Mouse (Mus musculus): Measurements from ENCODE around the gene Tmem132b.
A peak's percentile ranks its signal among the peaks of the same experiment; 100 is the strongest.

Tmem132b gene

DNA sequence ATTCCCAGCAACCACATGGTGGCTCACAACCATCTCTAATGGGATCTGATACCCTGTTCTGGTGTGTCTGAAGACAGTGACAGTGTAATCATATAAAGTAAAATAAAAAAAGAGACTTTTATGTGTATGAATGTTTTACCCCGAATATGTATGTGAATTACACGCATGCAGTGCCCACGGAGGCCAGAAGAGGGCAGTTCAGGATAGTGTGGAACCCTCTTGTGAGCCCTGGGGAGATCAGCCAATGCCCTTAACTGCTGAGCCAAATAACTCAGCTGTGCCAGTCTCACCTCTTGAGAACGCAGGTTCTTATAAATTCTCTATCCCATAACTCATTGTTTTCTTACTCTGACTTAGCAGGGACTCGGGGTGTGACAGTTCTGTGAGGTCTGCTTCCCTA, 12.9 kb upstream of the Tmem132b start:
- DNase-seq: peak in 1 of 2 experiments; percentile 30

DNA sequence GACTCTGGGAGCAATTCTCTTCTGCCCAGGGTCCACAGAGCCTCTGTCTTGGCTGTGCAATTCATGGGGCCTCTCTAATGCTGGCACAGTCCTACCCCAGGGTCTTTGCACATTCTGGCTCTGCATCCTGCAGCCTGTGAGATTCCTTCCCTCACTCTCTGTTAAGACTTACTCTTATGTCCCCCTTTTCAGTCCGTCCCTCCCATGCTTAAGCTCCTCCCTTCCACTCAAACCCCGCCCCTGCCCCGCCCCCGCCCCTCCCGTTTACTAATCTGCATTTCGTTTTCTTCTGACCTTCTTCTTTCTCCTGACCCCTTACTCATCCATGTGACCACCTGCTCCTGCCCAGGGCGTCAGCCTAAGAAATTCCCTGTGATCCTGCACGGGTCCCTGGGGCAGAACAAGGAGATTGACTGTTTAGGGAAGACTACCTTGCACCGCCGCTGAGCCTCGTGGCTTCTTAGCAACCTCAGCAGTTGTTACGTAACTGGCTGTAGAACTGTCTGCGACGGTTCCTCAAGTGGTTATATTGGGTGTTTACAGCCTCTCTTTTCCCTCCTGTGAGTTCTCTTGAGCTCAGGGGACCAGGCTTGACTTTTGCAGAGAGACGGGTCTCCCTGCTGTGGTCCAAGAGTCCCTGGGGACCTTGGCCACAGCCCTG, 10.5 kb upstream of the Tmem132b start:
- no peak for DNase-seq

DNA sequence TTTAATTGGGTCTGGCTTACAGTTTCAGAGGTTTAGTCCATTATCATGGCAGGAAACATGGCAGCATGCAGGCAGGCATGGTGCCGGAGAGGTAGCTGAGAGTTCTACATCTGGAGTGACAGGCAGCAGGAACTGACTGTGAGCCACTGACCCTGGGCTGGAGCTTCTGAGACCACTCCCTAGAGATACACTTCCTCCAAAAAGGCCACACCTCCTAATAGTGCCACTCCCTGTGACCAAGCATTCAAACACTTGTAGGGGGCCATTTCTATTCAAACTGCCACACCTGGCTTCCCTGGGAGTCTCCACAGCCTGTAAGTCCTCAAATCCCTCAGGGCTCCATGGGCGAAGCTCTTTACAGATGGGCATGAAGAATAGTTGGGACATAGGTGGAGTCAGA, 8.2 kb upstream of the Tmem132b start:
- DNase-seq: no peak

DNA sequence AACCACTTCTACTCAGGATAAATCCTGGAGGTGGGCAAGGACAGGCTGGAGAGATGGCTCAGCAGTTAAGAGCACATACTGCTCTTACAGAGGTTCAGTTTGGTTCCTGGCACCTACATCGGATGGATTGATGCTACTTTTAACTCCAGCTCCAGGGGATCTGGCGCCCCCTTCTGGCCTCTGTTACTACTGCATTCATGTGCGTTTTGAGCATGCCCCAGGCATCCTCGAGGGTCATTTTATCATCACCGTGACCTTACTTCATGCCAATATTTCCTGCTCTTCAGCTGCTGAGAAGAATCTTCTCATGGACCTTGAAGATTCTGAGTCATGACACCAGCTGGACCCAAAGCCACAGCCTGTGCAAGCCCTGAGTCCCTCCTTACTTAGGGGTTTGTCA, 6.1 kb upstream of the Tmem132b start:
- no peak for DNase-seq

DNA sequence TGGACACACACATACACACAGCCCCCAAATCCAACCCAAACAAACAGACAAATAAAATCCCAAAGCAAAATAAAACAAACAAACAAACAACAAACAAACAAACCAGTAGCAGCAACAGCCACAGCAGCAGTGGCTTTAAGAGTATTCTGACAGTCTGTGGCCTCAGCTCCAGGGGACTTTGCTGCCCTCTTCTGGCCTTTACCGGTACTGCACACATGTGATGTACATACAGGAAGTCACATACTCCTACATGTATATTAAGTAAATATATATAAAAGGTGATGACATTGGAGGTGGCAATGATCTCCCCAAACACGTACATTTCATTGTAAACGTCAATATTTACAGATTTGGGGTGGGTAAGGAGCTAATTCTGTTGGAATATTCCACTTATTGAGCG, 5.1 kb upstream of the Tmem132b start:
- DNase-seq: peak; percentile 20 to 32

DNA sequence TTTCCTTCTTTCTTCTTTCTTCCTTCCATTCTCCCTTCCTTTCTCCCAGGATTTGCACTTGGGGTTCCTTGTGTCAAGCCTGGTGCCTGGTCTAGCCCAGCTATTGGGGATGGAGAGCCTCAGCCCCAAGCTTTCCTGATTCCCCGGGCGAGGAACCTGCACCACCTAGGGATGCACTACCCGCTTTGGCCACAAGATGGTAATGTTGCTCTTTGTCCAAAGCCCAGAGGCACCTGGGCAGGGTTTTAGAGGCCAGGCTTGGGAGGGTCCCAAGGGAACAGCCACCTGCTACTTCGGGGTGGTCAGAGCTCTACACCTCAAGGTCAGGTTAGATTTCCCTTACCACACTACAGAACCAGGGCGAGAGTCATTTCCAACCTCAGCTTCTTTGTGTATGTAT, 2.5 kb upstream of the Tmem132b start:
- peak; percentile 57 to 68 for DNase-seq

DNA sequence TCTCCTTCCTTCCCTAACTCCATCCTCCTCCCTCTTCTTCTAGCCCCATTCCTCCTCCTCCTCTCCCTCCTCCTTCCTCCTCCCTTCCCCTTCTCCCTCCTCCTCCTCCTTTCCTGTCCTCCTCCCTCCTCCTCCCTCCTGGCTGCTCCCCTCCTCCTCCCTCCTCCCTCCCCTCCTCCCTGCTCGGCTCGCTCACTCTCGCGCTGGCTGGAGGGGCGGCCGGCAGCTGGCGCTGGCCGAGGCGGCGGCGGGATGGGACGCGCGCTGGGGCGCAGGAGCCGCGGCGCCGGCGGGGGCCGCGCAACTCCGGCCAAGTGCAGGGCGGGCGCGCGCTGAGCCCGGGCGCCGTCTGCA, 594 bp downstream of the Tmem132b start:
- DNase-seq: no peak

DNA sequence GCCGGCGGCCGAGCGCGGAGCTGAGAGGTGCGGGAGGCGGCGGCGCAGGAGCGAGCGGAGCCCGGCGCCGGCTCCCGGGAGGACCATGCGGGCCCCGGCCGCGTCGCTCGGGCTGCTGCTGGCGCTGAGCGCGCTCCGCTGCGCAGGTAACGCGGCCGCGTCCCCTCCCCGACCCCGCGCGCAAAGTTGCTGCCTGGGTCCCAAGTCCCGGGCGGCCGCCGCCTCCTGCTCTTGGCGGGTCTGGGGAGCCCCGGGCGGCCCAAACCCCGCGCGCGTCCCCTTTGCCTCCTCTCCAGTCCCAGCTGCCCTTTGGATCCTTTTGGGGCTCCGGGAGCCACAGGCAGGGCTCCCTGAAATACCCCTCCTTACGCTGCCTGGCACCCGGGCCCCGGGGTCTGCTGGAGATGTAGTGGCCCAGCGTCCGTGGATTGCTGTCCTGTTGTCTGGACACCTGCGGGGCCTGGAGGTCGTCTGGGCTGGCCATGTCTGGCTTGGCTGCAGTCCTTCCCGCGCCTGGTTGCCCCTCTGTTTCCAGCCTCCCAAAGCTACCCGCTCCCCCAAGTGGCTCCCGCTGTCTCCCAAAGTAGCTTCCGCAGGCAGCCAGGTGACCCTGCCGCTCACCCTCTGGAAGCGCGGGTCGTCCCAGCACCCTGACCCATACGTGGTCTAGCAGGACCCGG, 1.1 kb downstream of the Tmem132b start:
- no peak for DNase-seq

DNA sequence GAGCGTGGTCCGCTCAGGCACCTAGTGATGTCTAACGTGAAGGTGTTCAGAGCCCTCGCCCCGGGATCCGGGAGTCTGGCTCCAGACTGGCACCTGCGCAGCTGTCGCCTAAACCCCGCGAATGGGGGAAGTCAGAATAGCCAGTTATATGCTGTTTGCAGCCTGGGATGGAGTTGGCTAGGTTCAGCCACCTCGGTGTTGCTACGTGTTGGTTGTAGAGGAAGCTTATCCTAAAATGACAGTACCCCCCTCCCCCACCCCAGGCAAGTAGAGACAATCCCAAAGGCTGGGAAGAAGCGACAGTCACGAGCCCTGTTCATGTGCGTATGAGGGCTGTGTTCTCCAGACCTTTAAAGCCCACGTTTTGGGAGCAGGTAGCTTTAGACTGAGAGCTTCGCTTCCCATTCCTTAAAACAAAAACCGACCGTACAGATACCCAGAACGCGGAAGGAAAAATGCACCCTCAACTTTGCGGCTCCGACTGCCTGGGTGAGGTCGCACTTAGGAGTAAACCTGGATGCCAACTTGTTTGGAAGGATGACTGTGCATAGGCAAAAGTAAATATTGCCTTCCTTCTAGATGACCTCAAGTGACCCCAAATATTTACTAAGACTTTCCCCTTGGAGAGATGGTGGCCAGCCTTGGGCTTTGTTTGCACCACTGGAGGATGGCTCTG, 1.8 kb downstream of the Tmem132b start:
- no peak for DNase-seq

DNA sequence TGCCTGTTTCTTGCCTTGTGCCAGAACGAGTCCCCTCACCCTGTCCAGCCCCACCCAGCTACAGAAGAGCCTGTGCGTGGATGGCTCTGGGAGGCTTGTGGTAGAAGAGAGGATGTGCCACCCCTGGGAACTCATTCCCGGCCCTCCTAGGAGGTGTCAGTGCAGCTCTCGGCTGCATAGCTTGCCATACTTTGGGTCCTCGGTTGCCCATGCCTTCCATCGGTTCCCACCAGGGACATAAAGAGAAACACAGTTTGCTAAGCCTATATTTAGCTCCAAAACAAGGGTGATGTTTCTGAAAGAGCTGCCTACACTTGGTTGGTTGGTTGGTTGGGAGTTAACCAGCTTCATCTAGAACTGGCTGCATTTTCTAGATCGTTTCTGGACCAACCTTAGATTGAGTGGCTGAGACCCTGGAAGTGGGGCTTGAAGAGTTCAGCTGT, 2.6 kb downstream of the Tmem132b start:
- no peak for DNase-seq

DNA sequence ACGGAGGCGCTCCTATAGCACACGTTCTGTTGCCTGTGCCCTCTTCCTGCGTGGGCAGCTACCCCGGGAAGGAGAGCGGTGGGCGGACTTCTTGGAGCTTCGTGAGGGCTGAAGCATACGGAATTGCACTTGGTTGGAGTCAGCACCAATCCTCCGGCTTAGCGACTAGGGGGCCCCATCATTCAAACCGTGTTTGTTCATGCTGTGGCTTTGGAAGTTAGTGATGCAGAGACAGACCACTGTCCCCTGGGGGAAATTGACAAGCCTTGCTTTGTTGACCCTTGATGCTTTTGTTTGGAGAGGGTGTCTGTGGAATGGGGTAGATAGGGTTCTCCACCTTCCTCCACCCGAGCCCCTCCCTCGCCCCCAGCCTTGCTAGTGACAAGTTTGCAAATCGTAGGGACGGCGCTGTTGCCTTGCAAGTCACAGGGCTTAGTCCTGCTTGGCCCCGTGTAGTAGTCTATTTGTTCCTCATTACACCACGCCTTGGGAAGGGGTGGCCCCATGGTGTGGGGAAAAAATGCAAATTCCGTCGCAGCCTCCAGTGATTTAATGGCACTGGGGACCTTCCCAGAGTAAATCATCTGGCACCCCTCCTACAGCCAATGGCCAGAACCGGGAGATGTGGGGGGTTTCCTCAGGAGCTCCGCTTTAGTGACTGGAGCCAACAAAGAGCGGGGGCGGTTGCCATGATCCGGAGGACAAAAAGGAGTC, 3.2 kb downstream of the Tmem132b start:
- no peak for DNase-seq

DNA sequence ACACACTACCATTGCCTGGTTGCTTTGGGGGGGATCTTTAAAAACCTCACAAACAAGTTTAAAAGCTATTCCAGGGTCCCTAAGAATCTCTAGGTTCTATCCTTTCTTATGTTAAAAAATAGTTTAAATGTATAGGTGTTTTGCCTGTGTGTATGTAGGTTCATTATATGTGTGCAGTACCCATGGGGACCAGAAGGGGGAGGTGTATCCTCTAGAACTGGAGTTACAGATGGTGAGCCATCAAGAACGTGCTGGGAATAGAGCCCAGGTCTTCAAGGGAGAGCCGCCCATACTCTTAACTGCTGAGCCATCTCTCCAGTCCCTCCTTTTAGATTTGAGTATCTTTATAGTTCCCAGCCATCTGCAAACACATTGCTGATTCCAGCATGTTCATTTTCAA, 13.5 kb downstream of the Tmem132b start:
- no peak for DNase-seq

DNA sequence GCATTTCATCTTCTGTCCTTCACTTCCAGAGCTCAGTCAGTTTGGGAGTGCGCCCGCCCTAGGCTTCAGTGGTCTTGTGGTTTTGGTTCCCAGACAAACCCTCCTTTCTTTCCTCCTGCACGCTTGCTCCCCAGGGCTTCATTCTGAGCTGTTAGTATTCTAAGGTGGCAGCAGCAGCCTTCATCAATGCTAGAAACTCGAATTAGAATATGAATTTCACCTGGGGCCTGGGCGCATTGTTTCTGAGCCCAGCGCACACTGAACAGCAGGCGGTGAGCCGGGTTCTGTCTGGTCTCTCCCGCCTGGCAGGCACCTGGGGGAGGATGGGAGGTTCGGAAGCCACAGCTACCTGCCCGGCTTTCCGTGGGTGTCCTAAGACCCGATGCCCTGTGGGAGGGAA, 14.7 kb downstream of the Tmem132b start:
- DNase-seq: no peak

DNA sequence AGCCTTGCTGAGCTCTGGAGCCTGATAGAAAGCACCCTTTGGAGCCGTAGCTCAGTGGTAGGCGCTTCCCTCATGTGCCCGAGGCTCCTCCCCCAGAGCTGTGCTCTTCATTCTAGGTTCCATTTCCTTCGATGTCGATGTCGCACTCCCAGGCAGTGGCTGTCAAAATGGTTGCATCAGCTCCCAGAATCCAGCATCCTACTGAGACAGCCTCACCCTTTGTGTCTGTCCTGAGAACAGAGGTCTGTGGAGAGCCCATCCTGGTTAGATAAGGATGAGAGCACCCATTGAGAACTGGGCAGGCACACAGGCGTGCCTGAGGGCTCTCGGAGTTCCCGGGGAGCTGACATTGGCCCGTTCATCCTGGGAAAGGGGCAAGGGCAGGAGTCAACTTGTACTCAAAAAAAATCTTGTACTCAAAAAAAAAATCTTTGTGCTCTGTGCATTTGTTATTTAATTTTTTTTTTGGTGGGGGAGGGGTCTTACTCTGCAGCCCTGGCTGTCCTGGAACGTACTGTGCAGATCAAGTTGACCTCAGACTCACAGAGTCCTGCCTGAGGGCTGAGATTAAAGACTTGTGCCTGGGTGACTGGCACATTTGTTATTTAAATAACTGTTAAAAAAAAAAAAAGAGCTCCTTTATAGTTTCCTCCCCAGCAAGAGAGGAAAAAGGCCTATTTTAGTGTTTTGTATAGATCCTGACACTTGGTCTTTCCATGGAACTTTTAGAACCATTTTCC, 18.3 kb downstream of the Tmem132b start:
- no peak for DNase-seq

DNA sequence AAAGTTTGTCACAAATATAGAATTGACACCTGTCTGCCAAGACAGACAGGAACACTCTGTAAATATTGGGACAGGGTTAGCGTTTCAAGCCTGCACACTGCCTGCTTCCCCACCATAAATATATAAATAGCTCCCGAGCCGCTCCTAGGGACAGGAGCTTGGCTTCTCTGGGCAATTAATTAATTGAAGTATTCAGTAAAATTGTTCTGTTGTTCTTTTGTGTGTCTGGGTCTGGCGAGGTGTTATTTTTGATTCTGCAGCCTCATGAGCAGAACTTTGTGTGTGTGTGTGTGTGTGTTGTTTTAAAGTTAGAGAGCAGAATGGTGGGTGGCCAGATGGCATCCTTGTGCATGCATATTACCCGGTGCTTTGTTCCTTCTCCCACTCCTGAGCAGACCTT, 24.2 kb downstream of the Tmem132b start:
- no peak for DNase-seq

DNA sequence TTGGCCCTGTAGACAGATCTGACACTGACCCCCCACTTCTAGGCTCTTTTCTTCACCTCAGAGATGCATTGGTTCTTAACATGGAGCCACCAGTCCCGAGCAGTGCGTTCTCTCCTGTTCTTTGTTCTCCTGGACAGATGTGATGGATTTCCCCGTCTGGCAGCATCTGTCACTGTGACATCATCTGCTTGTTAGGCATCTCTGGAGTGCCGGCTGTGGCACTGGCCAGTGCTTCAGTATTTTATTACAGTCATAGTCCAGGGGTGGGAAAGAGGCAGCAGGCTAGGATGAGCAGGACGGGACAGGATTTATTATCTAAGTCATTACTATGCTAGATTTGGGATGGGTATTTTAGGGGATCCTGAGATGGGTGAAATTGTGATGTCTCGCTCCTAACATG, 31.9 kb downstream of the Tmem132b start:
- DNase-seq: no peak

DNA sequence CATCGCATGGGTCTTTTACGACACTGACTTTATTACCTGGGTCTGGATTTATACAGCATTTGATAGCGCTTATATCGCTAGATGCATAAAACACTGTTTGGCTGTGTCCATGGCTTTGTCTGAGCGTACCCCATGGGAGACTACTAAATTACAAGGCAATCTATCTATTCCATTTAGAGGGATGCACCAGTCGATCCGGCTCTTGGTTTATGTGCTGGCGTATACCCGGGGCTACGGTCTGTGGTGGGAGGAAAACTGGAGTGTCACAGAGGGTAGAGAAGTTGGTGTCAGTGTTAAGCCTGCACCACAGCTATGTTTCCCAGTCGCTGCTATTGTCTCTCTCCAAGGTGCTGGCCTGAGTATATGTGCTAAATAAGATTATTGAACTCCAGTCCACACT, 34.2 kb downstream of the Tmem132b start:
- no peak for DNase-seq

DNA sequence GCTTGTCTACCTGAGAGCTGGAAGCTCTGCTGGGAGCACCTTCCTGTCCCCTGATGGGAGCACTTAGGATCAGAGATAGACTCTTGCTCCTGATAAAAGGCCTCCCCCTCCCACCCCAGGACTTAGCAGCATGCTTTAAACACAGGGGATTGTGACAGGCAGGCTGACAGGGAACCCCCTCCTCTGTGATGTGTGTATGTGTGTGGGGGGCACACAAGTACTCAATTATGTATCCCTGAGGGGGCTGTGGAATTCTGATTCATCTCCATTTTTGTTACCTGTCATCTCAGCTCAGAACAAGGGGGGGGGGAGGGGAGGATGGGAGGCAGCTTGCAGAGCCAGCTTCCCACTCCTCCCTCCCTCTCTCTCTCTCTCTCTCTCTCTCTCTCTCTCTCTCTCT, 36.9 kb downstream of the Tmem132b start:
- DNase-seq: no peak

DNA sequence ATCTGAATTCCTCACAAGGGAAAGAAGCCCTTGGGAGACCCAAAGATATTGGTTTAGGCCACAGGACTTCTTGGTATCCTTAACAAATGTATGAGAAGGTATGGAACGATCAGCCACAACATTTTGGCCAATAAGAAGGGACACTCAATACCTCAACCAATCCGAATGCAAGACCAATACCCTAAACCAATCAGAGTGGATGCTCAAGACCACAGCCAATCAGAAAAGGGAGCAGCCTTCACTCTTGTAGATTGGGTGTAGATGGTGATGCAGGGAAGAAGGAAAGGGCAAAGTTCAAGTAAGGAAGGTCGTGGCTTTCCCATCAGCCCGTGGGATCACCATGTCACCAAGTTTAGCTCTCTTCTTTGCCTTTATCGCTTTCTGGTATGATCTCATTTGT, 40.4 kb downstream of the Tmem132b start:
- DNase-seq: no peak

DNA sequence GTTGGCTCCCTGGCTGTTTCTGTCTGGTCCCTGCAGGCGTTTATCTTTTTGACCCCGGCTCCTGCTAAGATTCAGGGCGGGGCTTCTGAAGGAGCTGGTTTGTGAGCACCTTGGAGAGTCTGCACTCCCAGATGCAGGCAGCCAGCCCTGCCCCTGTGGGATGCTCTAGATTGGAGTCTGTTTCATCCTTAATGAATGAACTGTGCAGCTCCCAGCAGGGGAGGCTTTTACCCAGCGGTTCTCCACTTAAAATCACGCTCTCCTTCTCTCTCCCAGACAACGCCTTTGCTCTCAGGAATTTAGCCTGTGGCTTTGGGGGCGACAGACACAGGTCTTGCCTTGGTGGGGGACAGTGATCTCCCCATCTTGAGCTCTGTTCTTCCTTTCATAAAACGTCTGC, 43.3 kb downstream of the Tmem132b start:
- DNase-seq: no peak

DNA sequence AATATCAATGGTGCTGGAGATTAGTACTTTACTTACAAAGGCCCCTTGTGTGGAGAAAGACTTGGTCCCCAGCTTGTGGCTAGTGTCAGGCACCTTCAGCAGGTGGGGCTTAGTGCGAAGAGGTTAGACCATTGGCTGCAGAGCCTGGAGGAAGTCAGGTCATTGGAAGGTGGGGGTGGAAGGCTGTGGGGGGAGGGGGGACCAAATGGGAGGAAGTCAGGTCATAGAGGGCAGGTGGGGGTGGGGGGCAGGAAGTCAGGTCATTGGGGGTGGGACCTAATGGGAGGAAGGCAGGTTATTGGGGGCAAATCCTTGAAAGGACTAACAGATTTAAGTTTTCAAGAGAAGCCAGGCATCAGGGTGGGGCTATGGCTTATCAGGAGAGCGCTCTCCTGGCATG, 44.3 kb downstream of the Tmem132b start:
- DNase-seq: no peak

DNA sequence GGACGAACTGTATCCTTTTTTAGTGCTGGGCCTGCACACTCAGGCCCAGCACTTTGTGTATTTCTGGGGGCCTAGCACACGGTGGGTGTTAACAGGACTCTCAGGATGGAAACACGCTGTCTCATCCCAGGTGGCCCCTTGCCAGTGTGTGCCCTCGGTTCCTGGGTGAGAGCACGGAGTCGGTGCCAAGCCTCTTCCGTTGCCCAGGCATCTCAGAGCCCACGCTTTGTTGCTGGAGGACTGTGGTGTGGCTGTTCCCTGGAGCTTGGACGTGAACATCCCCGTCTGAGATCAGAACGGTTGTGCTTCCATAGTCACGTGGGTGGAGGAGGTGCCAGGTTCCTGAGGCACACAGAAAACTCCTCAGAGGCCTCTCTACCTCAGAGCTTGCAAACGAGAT, 47.1 kb downstream of the Tmem132b start:
- no peak for DNase-seq

DNA sequence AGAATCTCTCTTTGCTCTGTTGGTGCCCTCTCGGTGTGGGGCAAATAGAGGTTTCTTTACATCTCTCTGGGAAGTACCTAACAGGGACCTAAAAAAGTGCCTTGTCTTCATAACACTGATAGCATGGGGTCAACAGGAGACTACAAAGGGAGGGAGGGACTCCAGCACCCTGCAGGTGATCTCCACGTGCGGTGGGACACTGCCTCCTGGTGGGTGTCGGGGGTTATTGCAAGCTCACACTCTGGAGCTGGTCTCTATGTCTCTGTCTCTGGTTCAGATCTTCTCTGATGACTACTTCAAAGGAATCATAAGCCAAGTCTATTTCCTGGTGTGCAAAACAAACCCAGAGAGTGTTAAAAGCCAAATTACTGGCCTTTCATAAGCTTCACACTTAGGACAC, 47.6 kb downstream of the Tmem132b start:
- peak in 1 of 2 experiments; percentile 5 for DNase-seq
